Mouse (Mus musculus) intestine, postnatal 0 days (tissue): ENCODE data around the gene Prkcb. TPM values are rescaled to one million over a fixed set of nuclear protein-coding genes. Genes with fewer than 3 reads are reported as not detected.

Experiments used
- ATAC-seq: fragments of 200-750 bp; cut with Nextera tagmentation; 2 replicates; pipeline ENCODE4 v1.8.0; 2017; ENCODE audit warnings: mild to moderate bottlenecking, moderate TSS enrichment, moderate library complexity
- H3K27ac ChIP-seq: fragments of 300-500 bp; sonication (generic); 2 replicates; pipeline ENCODE4 v1.5.1; 2014; ENCODE audit warnings: mild to moderate bottlenecking, low read depth, low read length, moderate library complexity
- H3K27me3 ChIP-seq: fragments of 300-500 bp; sonication (generic); replicated peaks from 2 replicates; pipeline ENCODE4 v1.6.1; 2014; ENCODE audit warnings: low read length, mixed read lengths; ENCODE audit not compliant: control insufficient read depth, insufficient read depth
- H3K36me3 ChIP-seq: fragments of 300-500 bp; sonication (generic); 2 replicates; pipeline ENCODE4 v1.6.1; 2014; ENCODE audit warnings: mild to moderate bottlenecking, moderate library complexity; ENCODE audit not compliant: control insufficient read depth, insufficient read depth
- H3K4me1 ChIP-seq: fragments of 300-500 bp; sonication (generic); replicated peaks from 2 replicates; pipeline ENCODE4 v1.6.1; 2014; ENCODE audit warnings: antibody characterized with exemption, low read length, mixed read lengths; ENCODE audit not compliant: control insufficient read depth, insufficient read depth
- H3K4me2 ChIP-seq: fragments of 300-500 bp; sonication (generic); replicated peaks from 2 replicates; pipeline ENCODE4 v1.6.1; 2014; ENCODE audit warnings: low read depth, mild to moderate bottlenecking, moderate library complexity
- H3K4me3 ChIP-seq: fragments of 300-500 bp; sonication (generic); 2 replicates; pipeline ENCODE4 v1.5.1; 2014; ENCODE audit warnings: low read depth, low read length
- H3K9ac ChIP-seq: fragments of 300-500 bp; sonication (generic); 2 replicates; pipeline ENCODE4 v1.6.1; 2014; ENCODE audit warnings: mild to moderate bottlenecking, low read depth, low read length
- H3K9me3 ChIP-seq: fragments of 300-500 bp; sonication (generic); 2 replicates; pipeline ENCODE4 v1.6.1; 2016; ENCODE audit warnings: mixed run types; ENCODE audit not compliant: control insufficient read depth
- CTCF ChIP-seq: sonication (generic); IDR thresholded peaks from 2 replicates; pipeline ENCODE4 v1.5.1; 2016; ENCODE audit warnings: low read depth, mild to moderate bottlenecking, control low read depth, antibody characterized with exemption, moderate library complexity
- WGBS: fragments of 180-500 bp; shearing (Covaris S2); extraction: QIAGEN DNeasy Blood & Tissue Kit; methylation state at CpG from one replicate; pipeline ENCODE4 v1.1.7; 2014; 5-methylcytosine and 5-hydroxymethylcytosine counted together
- polyA plus RNA-seq: library from polyadenylated mRNA; unstranded; fragments of >200 nt; fragmentation: Nextera tagmentation; extraction: Ambion mirVana; gene quantifications from 2 replicates; pipeline ENCODE4 v1.2.1, GENCODE M21; 2015

The Prkcb gene
- polyA plus RNA-seq, 1 experiment from 2014 or later: 4.7 TPM

DNA sequence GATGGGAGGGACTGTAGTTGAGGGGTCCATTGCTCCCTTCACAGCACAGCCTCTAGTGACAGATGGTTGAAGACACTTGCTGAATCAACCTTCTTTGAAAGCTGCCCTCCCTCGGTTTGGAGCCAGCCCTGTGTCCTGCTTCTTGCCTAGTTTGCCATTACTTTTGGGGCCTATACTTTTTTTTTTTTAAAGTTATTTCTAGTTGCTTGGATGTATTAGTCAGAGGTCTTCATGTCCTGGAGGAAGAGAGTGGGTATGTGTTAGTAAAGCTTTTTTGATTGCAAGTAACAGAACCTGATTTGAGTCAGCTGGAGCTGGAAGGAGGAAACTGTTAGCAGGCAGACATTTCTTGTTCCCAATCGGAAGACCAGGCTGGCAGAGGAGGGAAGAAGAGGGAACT, 62.2 kb downstream of the Prkcb start:
- no peak for TF ChIP-seq CTCF
- H3K27ac ChIP-seq: no peak overlapping the region
- no peaks in the 10 kb centered on the region for H3K36me3 ChIP-seq
- no peaks in the 10 kb centered on the region for H3K4me1 ChIP-seq
- no peak overlapping the region for H3K9ac ChIP-seq
- no peak for ATAC-seq
- 72% methylated on average over 2 of the region's 2 CpGs for WGBS
- no peaks in the 10 kb centered on the region for H3K27me3 ChIP-seq
- no peaks in the 10 kb centered on the region for H3K9me3 ChIP-seq
- H3K4me2 ChIP-seq: no peak overlapping the region
- no peak overlapping the region for H3K4me3 ChIP-seq

DNA sequence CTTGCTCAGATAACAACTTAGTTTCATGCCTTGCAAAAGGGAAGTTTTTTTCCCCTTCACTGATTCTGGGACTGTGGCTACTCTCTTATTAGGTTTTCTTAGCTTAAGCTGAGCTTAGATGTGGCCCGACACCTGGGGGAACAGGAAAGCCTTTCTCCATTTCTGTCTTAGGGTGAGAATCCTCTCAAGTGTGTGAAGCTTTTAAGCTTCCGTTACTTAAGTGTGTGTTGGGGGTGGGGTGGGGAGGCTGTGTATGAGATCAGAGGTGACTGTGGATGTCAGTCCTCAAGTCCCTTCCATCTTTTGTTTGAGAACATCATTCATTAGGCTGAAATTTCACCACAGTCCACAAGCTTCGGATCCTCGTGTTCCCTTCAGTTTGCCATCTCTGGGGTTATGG, 63.3 kb downstream of the Prkcb start:
- Histone ChIP-seq H3K4me3 (no peak overlapping the region), H3K9ac (no peak overlapping the region), H3K36me3 (no peaks in the 10 kb centered on the region), H3K27ac (no peak overlapping the region), H3K4me1 (no peaks in the 10 kb centered on the region), H3K4me2 (no peak overlapping the region), H3K9me3 (no peaks in the 10 kb centered on the region), H3K27me3 (no peaks in the 10 kb centered on the region)
- ATAC-seq: no peak
- WGBS: 84% methylated on average over 4 of the region's 4 CpGs
- no peak for TF ChIP-seq CTCF

DNA sequence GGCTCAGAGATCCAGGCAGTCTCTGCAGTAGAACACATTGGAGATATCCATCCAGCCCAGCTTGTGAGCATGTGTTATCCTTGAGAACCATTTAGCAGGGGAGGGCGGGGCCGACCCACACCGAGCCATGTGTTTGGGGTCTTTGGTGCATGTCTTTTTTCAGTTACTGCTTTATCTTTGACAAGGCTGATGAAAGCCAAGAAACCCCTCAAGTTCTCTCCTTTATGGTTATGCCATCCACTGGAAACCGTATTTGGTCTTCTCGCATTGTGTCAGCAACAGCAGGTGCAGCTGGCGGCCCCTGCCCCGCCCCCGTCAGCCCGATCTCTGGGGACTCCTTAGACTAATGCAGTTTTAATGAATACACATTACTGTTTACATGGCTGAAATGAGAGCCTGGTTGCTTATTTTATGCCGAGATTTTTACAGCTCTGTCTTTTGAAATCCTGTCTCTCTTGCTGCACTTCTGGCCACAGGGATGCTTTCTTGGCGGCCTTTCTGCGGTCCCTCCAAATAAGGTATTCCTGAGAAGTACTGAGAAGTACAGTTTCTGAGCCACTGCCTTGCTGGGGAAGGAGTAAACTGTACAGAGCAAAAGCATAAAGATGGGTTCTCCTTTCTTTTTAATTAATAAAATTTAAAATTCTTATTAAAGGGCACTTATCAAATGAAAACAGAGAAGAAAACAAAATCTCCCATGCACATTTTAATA, 64.2 kb downstream of the Prkcb start:
- TF ChIP-seq CTCF: no peak
- no peak for ATAC-seq

DNA sequence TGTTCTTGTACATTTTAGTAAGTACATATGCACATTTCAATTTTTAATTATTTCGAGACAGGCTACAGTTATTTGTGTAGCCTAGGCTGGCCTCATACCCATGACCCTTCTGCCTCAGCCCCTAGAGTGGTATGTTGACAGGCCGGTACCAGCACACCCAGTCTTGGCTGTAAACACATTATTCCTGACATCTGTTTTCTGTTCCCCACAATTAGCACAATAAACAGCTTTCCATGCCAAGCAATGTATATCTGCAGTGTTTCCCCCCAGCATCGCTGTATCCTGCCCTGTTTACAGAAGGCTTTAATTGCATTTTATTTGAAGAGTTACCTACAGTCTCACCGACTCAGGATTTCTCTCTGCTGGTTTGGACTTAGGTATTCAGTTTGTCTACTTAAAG, 64.8 kb downstream of the Prkcb start:
- WGBS: 63% methylated on average over 4 of the region's 4 CpGs
- no peak for TF ChIP-seq CTCF
- no peak for ATAC-seq
- H3K9me3 ChIP-seq: no peaks in the 10 kb centered on the region
- no peak overlapping the region for H3K4me3 ChIP-seq
- no peak overlapping the region for H3K27ac ChIP-seq
- H3K4me2 ChIP-seq: no peak overlapping the region
- H3K27me3 ChIP-seq: no peaks in the 10 kb centered on the region
- H3K36me3 ChIP-seq: no peaks in the 10 kb centered on the region
- H3K4me1 ChIP-seq: no peaks in the 10 kb centered on the region
- no peak overlapping the region for H3K9ac ChIP-seq

More for the DNA sequence above, 64.2 kb downstream of the Prkcb start:
- no peaks in the 10 kb centered on the region for H3K36me3 ChIP-seq
- no peak overlapping the region for H3K4me3 ChIP-seq
- no peak overlapping the region for H3K4me2 ChIP-seq
- H3K27me3 ChIP-seq: no peaks in the 10 kb centered on the region
- no peaks in the 10 kb centered on the region for H3K4me1 ChIP-seq
- WGBS: 60% methylated on average over 12 of the region's 12 CpGs
- H3K27ac ChIP-seq: no peak overlapping the region
- H3K9ac ChIP-seq: no peak overlapping the region
- H3K9me3 ChIP-seq: no peaks in the 10 kb centered on the region

DNA sequence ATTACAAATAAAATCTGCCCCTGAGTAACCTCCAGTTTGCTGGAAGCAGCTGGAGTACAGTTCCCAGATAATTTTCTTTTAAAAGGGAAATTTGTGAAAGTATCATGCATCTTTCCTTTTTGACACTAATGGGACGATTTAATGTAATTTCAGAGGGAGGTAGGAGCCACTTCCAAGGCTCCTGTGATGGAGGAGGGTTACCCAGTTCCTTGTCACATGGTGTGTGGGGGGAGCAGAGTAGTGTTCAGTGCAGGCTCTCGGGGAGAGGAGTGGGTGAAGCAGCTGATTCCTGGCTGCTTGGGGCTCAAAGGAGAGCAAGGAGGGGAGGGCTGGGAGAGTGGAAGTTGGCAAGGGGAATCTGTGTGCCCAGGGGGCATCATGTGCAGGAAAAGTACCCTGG, 68.4 kb downstream of the Prkcb start:
- no peaks in the 10 kb centered on the region for H3K9me3 ChIP-seq
- H3K4me1 ChIP-seq: no peaks in the 10 kb centered on the region
- H3K4me3 ChIP-seq: no peak overlapping the region
- no peak overlapping the region for H3K9ac ChIP-seq
- TF ChIP-seq CTCF: no peak
- ATAC-seq: no peak
- no peak overlapping the region for H3K27ac ChIP-seq
- no peaks in the 10 kb centered on the region for H3K27me3 ChIP-seq
- H3K36me3 ChIP-seq: no peaks in the 10 kb centered on the region
- no peak overlapping the region for H3K4me2 ChIP-seq
- WGBS: 51% methylated on average over 2 of the region's 2 CpGs

DNA sequence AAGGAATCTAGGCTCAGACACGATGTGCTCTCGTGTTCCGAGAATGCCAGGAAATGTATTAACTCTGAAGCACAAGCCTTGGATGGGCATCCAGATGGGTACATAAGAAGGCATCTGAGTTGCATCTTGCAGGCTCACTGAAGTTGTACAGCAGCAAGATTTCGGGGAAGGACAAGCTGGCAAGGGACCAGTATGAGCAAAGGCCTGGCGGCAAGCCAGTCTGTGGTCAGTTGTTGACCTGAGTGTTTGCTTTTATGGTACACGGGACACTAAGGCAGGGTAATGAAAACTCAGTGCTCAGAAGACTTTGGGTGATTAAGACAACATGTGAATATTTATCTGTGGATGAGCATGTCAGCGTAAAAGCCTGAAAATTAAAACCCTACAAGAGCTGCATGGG, 69.3 kb downstream of the Prkcb start:
- Histone ChIP-seq H3K9ac (no peak overlapping the region), H3K4me3 (no peak overlapping the region), H3K4me1 (no peaks in the 10 kb centered on the region), H3K4me2 (no peak overlapping the region), H3K36me3 (no peaks in the 10 kb centered on the region), H3K27ac (no peak overlapping the region), H3K9me3 (no peaks in the 10 kb centered on the region), H3K27me3 (no peaks in the 10 kb centered on the region)
- WGBS: 76% methylated on average over 7 of the region's 7 CpGs
- no peak for ATAC-seq
- no peak for TF ChIP-seq CTCF
